Mouse (Mus musculus) CH12.LX (cell line): ENCODE data around the gene Clint1.
A peak's percentile ranks its signal among the peaks of the same experiment; 100 is the strongest.

Source experiments
- CTCF ChIP-seq, 2 experiments: IDR thresholded peaks in 1 of 2; conservative IDR thresholded peaks in 1 of 2; 2 replicates each; pipeline ENCODE4 v1.5.1; 2011 to 2012; ENCODE audit warnings: low read depth in 2 of 2, low read length in 2 of 2, improper control_type of control experiment in 1 of 2, inconsistent platforms in 1 of 2, mild to moderate bottlenecking in 1 of 2, moderate library complexity in 1 of 2
- NELFE ChIP-seq: IDR thresholded peaks from 2 replicates; pipeline ENCODE4 v1.6.1; 2011; ENCODE audit warnings: low read depth, low read length, improper control_type of control experiment
- POLR2A ChIP-seq: IDR thresholded peaks from 2 replicates; pipeline ENCODE4 v1.6.1; 2011; ENCODE audit warnings: low read depth, mild to moderate bottlenecking, improper control_type of control experiment, low read length
- USF2 ChIP-seq: conservative IDR thresholded peaks from 2 replicates; pipeline ENCODE4 v1.6.1; 2011; ENCODE audit warnings: low read depth, low read length, improper control_type of control experiment
- ZC3H11A ChIP-seq: IDR thresholded peaks from 2 replicates; pipeline ENCODE4 v1.6.1; 2012; ENCODE audit warnings: low read depth, mild to moderate bottlenecking, inconsistent platforms, low read length, improper control_type of control experiment
- ZMIZ1 ChIP-seq: IDR thresholded peaks from 2 replicates; pipeline ENCODE4 v1.6.1; 2012; ENCODE audit warnings: low read depth, mild to moderate bottlenecking, inconsistent platforms, low read length, improper control_type of control experiment

DNA sequence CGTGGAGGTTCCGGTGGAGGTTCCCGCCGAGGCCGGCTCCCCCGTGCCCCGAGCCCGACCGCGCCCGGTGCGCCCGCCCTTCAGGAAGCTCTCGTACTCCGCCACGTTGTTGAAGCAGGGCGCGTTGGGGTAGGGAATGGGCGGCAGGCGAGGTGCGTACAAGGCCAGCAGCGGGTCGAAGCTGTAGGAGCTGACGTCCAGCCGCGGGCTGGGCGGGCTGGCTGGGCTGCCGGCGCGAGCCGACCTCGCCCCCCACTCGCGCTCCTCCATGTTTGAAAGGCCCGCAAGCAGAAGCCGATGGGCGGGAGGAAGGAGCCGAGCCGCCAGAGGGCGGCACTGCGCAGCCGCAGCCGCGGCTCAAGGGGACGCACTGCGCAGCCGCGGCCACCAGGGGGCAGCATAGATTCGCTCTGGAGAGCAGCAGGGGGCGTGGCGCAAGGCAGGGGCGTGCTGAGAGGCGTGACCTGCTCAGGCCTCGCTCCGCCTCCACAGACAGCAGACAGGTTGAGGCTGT, 92.8 kb downstream of the Clint1 start, which contains the start of gene Lsm11:
- TF ChIP-seq POLR2A (peak; percentile 67; the same call in 1 of the 2 replicates), CTCF (conservative IDR thresholded peaks at IDR 0.05 in 1 of 2, IDR thresholded peaks at IDR 0.05 in 1 of 2; ENCODE audit: low read depth in 2 of 2, low read length in 2 of 2) (peak; percentile 82 to 100), ZC3H11A (peak; percentile 46), NELFE (peak; percentile 91), USF2 (no peak), ZMIZ1 (peak; percentile 25; the same call in 1 of the 2 replicates)
